Mouse (Mus musculus) spleen, postnatal 36 days (tissue): Measurements from ENCODE around the gene Frem2.

Source experiments
- DNase-seq, 2 experiments: peaks; one replicate each; pipeline ENCODE4 v3.0.0; 2022; ENCODE audit warnings: low spot score in 2 of 2, mixed read lengths in 1 of 2

Frem2 gene

DNA sequence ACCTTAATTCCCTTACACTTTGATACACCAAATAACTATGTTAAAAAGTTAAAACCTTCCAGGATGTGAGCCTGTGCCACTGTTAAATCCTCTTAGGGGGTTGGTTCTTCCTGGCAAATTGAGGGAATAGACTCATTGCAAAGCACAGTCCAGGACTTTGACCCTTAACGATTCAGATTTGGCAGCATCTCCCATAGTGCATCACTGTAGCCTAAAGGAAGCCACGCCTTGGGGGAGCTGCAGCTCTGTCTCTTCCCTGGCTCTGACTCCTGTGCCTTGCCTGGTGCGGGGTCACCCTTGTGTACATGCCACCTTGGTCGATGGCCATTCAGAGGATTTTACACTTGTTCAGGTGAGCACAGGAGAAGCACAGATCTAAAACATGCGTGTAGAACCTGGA is 187.5 kb downstream of the Frem2 start:
- no peak for DNase-seq

DNA sequence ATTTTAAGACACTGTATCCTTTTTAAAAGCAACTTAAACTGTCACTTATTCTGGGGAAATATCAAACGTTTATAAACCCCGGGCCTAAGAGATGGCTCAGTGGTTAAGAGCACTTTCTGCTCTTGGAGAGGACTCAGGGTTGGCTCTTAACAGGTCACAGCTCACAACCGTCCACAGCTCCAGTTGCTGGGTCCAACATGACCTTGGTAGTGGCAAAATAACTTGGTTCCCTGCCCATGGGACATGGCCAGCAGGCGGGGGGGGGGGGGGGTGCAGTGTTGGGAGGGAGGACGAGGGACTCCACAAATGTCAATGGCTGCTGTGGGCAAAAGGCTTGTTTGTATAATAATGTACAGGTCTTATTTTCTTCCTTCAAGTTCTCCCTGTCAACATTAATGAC is 189.8 kb downstream of the Frem2 start:
- no peak for DNase-seq

DNA sequence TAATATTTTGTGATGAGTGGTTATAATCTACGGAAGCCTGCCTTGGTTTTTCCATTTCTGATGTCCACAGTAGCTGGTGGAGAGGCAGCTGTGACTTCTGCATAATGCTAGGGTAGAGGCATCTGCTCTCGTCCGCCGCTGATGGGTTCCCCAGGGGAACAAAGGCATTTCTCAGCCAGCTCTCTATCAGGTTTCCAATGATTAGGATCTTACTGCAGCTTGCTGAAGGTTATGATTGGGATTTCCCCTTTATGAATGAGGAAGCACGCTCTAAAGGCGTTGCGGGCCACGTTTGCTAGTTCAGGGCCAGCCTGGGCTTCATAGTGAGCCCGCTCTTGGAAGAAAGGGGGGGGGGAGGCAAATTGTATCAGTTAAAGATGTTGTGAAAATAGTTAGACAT is 190.7 kb downstream of the Frem2 start:
- DNase-seq, result no peak

DNA sequence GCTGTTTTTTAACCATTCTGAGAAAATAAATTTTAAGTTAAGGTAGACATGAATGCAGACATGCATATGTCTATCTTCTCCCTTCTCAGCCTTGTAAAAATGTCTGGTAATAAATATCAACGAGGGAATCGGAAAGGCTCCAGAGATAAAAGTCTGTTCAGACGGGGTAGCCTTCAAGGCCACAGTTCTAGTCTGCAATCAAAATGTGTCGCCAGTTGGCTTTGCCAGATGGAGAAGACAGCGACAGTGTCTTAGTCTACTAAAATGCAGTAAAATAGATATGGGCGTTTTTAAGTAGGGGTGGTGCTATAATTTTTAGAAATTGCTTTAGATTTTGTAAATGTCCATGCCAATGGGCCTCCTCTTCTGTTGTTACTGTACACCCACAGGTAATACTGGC is 191.8 kb downstream of the Frem2 start:
- no peak for DNase-seq

DNA sequence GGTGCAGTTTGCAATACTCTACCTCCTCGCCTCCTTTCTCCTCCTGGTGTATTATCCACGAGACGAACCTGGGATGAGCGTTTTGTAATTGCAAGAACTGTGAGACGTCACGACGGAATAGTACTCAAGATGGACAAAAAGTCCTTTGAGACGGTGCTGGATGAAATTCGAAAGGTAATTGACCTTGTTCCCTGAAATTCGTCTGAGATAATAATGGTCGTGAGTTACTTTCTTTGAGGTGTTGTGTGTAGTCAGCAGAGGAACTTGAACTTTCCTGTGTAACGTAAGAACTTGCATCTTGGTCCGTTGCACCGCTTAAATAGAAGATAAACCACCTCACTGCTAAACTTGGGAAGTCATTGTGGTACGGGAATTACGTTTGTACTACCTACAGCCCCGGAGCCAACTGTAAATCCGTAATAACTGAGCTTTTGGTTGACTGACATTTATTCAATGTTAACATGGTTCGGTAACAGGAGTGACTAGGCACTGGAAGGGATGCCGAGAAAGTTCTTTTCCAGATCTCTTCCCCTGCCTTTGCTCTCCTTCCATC is 192.9 kb downstream of the Frem2 start:
- DNase-seq, result no peak
